Mouse (Mus musculus) kidney, postnatal 14 days (tissue): ENCODE data around the gene Msl2.
A peak's percentile ranks its signal among the peaks of the same experiment; 100 is the strongest.

ENCODE experiments used
- DNase-seq: peaks from one replicate; pipeline ENCODE4 v3.0.0; 2022; ENCODE audit warnings: mixed read lengths

Gene Msl2

GRCm38 (mm10) chr9:101075091-101075581 is 1.2 kb downstream of the Msl2 start:
- DNase-seq: peak; percentile 47

DNA sequence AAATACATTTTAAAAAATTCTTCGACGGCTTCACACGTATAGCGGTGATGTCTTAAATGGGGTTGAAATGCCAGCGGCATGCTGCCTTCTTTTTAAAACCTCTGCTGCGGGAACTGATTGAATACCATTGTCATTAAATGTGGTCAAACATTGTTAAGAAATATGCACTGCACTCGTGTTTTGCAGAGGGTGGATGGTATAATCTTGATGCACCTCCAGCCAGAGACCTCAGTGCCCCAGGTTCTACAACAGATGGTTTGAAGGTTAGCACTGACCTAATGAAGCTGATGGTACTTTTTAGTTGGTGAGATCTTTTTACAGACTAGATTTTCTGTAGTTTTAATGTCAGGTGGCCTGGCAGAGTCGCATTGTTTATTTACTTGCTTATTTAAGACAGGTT is 1.8 kb downstream of the Msl2 start:
- no peak for DNase-seq

DNA sequence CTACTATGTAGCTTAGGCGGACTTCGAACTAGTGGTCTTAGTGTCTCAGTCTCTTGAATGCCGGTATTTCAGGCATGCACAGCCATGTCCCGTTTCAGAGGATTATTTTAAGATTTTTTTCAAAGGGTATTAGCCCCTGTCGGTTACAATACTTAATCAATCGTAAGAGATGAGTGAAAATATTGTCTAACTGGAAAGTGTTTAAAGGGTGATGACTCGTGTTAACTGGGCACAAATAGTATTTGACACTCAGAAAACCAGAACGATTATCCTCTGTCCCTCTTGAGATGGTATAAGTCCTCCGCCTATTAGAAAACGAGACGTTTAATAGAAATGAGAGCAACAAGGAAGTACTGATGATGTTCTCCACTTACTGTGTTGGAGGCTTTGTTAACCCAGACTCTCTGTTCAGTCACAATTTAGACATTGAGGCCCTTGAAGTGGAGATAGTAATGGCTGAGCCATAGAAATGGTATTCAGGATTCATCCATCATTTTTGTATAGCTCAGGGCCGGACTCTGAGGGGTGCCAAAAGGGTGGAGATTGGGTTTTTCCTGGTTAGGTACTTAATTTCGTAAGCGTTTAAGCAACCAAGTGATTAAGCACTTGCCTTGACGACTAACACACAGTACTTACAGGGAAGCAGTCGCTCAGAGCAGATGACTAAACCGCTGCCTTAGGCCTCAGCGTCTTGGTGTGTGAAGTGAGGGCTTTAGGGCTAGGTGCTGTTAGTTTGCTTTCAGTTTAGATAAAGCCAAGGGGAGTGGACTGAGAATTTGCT is 2.4 kb downstream of the Msl2 start:
- no peak for DNase-seq

- DNase-seq: no peak
Measured at GRCm38 (mm10) chr9:101077486-101077885, 3.6 kb downstream of the Msl2 start.

GRCm38 (mm10) chr9:101078579-101078978 is 4.7 kb downstream of the Msl2 start:
- no peak for DNase-seq

GRCm38 (mm10) chr9:101080046-101080685 is 6.3 kb downstream of the Msl2 start:
- no peak for DNase-seq

DNA sequence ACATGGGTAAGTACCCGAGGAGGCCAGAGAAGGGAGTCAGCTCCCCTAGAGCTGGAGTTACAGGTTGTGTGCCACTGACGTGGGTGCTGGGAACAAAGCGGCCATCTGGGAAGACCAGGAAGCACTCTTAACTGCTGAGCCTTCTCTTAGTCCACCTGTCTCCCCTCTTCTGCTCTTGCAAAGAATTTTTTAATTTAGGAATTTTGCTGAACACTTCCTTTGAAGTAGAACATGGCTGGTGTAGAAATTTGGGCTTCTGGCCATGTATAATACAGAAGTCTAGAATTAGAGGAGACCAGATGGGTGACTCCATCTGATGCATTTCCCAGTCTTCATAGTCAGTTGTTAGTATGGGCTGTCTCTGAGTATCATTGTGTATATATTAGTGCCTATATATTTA is 9.8 kb downstream of the Msl2 start:
- no peak for DNase-seq

DNA sequence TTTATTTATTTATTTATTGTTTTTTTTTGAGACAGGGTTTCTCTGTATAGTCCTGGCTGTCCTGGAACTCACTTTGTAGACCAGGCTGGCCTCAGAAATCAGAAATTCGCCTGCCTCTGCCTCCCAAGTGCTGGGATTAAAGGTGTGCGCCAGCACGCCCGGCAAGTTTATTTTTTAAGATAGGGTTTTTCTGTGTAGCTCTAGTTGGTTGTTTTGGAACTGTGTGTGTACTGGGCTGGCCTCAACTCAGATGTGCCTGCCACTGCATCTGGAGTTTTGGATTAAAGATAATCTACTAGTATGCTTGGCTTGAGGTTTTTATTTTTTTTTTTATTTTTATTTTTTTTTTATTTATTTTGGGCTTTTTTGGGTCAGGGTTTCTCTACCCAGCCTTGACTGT is 21.5 kb downstream of the Msl2 start:
- no peak for DNase-seq

DNA sequence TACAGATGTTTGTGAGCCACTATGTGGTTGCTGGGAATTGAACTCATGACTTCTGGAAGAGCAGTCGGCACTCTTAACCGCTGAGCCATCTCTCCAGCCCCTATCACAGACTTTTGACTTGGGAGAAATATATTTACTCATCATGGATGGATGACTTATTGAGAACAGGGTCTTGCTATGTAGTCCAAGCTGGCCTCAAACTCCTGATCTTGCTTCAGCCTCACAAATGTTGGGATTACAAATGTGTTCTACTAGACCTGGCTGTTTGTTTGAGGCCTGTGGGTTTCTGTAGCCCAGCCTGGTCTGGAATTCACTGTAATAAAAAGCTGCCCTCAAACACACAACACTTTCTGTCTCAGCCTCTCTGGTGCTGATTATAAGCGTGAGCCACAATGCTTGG is 22.6 kb downstream of the Msl2 start:
- DNase-seq: no peak

GRCm38 (mm10) chr9:101097542-101097941 is 23.6 kb downstream of the Msl2 start:
- no peak for DNase-seq

DNA sequence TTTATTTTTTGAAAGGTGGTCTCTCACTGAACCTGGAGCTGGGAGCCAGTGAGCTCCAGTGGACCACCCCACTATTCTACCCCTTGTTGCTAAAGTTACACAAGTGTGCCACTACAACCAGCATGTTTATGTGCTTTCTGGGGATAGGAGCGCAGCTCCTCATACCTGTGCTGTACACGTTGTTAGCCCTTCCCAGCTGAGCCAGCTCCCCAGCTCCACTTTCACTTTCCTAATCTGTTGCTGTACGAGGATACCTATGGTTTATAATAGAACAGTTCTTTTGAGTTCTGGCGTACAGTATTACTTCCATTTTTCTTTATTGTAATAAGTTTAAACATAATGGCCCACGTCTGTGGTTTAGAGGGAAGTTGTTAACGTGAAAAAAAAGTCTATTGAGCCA is 25.5 kb downstream of the Msl2 start:
- no peak for DNase-seq

- DNase-seq: no peak
Measured at GRCm38 (mm10) chr9:101100163-101100562, 26.3 kb downstream of the Msl2 start.

DNA sequence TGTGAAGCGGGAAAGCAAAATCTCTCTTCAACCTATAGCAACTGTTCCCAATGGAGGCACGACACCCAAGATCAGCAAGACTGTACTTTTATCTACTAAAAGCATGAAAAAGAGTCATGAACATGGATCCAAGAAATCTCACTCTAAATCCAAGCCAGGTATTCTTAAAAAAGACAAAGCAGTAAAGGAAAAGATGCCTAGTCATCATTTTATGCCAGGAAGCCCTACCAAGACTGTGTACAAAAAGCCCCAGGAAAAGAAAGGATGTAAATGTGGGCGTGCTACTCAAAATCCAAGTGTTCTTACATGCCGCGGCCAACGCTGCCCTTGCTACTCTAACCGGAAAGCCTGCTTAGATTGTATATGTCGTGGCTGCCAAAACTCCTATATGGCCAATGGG is 27.6 kb downstream of the Msl2 start:
- no peak for DNase-seq

DNA sequence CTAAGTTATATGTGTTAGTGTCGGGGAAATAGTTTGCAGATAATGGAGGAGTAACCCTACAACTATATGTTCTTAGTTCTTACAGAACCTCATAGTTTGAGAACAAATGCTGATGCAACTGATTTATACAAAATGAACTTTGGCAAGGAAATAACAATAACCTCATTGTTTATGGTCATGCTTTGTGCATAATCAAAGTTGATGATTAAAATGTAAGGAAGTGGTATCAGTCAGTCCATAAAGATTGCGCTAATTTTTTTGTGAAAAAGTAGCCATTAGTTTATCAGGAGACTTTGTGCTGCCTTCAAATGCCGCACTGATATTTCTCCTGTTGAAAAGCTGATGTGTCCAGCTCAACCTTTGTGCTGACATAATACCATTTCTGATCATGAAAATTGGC is 28.4 kb downstream of the Msl2 start:
- no peak for DNase-seq

GRCm38 (mm10) chr9:101104931-101105330 is 31.0 kb downstream of the Msl2 start:
- no peak for DNase-seq

DNA sequence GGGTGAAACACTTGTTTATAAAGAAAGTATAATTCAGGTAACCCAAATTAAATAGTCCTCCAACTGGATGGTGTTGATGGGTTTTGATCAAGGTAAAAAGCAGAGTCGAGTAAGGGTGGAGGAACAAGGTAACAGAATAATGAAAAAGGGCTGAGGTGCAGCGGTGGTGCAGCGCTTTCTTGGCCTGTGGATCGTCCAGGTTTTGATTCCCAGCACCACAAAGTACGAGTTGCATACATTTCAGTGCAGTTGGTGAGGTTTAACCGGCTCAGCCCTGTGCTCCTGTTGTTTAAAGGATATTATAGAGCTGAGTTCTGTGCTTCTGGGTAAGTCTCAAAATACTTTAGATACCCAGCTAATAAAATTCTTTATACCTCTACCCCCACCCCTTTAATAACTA is 31.8 kb downstream of the Msl2 start:
- DNase-seq: no peak

GRCm38 (mm10) chr9:101107386-101107785 is 33.5 kb downstream of the Msl2 start:
- DNase-seq: no peak

GRCm38 (mm10) chr9:101110013-101110412 is 36.1 kb downstream of the Msl2 start:
- peak; percentile 81 for DNase-seq

DNA sequence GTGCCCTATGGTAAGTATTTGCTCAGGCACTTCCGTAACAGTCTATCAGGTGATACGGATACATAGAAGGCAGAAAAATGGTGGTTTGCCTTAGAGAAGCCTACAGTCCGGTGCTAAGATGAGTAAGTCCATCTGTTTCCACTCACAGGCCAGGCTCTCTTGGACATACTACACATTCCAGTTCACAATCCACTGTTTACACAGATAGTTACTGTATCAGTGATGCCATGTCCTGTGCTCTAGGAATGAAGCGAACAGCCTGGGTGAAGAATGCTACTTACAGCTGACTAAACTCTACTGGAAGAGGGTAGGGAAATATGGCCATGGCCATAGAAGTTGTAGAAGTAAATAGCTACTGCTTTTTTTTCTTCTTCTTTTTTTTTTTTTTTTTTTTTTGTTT is 39.4 kb downstream of the Msl2 start:
- DNase-seq: no peak

GRCm38 (mm10) chr9:101114182-101114884 is 40.4 kb downstream of the Msl2 start:
- no peak for DNase-seq

DNA sequence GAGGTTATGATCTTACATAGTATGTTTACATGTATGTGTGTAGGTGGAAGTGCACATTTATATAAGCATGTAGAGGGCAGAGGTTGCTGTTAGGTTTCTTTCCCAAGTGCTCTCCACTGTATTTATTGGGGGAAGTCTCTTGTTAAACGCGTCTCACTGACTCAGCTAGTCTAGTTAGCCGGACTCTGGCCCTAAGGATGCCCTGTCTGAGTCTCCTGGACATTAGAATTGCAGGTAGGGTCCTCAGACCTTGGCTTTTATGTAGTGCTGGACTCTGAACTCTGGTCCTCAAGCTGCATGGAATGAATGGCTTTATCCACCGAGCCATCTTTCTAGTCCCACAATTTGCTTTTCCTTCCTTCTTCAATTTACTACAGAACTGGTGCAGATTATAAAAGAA is 69.7 kb downstream of the Msl2 start:
- peak; percentile 5 for DNase-seq

DNA sequence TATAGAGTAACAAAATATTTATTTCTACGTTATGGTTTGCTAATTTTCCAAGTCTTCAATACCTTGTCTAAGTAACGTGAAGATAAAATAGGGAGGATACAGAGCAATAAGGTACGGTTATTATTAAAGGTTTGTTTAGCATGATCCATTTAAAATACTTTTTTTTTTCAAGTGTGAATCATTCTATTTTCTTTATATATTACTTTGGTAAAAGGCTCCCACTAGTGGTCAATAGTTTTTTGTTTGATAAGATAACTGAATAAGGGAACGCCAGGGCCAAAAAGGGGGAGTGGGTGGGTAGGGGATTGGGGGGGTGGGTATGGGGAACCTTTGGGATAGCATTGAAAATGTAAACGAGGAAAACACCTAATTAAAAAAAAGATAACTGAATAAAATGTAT is 79.0 kb downstream of the Msl2 start:
- DNase-seq: no peak
